Mouse (Mus musculus): ENCODE results near the gene Sult1a1. TPM values are rescaled to one million over a fixed set of nuclear protein-coding genes. Genes with fewer than 3 reads are reported as not detected.
A peak's percentile ranks its signal among the peaks of the same experiment; 100 is the strongest.

The Sult1a1 gene
- total and polyA plus RNA-seq, 2 experiments from 2014 or later = 17.5 to 18.4 TPM

DNA sequence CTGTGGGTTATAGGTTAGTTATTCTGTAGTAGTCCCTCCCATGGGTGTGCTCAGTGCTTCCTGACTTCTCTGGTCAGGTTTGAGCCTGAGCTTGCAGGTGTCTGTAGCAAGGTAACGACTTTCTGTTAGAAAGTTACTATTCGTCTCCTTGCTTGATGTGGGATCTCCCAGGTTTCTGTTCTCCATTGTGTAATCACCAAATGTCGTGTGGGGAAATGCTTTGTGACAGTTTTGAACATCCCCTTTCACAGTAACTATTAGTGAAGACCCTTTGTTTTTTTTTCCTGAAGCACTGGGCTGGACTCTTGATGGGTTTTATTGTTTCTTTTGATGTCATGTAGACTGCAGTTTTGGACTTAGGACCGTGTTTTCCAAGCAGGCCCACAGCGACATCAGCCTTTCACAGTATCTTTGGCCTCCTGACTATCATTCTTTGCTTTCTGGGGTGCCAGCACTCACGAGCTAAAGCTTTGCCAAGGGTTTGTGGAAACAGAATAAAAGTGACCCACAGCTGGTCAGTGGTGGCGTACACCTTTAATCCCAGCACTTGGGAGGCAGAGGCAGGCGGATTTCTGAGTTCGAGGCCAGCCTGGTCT is 8.6 kb downstream of the Sult1a1 start:
- no peak overlapping the region for H3K27ac ChIP-seq (ENCODE audit: low read depth, low read length)
- H3K36me3 ChIP-seq (ENCODE audit: insufficient read depth, low read length) = peaks cover 46% of the 10 kb centered on the region
- TF ChIP-seq CTCF (IDR thresholded peaks at IDR 0.05) = no peak
- 87% methylated on average over 9 of the region's 9 CpGs for WGBS
- no peak overlapping the region for H3K9ac ChIP-seq (replicated peaks; ENCODE audit: low read length, poor library complexity, severe bottlenecking)
- no peak overlapping the region for H3K4me3 ChIP-seq (ENCODE audit: low read depth, low read length)
- H3K4me1 ChIP-seq (ENCODE audit: insufficient read depth, low read length) = no peaks in the 10 kb centered on the region
- H3K4me2 ChIP-seq (ENCODE audit: low read depth, low read length, poor library complexity, severe bottlenecking) = no peak overlapping the region
- ATAC-seq (ENCODE audit: low FRiP score) = no peak
- H3K9me3 ChIP-seq (ENCODE audit: low read length) = no peaks in the 10 kb centered on the region
- no peaks in the 10 kb centered on the region for H3K27me3 ChIP-seq (ENCODE audit: insufficient read depth, low read length)
- no peak for DNase-seq (ENCODE audit: low spot score)

GRCm38 (mm10) chr7:126665269-126665668 is 11.0 kb downstream of the Sult1a1 start:
- ATAC-seq (ENCODE audit: low FRiP score) (no peak), DNase-seq (ENCODE audit: low spot score) (no peak)
- whole genome bisulfite sequencing = 96% methylated on average over 3 of the region's 3 CpGs
- Histone ChIP-seq H3K9me3 (ENCODE audit: low read length) (no peaks in the 10 kb centered on the region), H3K9ac (replicated peaks; ENCODE audit: low read length, poor library complexity, severe bottlenecking) (no peak overlapping the region), H3K36me3 (ENCODE audit: insufficient read depth, low read length) (peaks cover 25% of the 10 kb centered on the region), H3K4me1 (ENCODE audit: insufficient read depth, low read length) (no peaks in the 10 kb centered on the region), H3K27ac (ENCODE audit: low read depth, low read length) (no peak overlapping the region), H3K27me3 (ENCODE audit: insufficient read depth, low read length) (no peaks in the 10 kb centered on the region), H3K4me2 (ENCODE audit: low read depth, low read length, poor library complexity, severe bottlenecking) (no peak overlapping the region), H3K4me3 (ENCODE audit: low read depth, low read length) (no peak overlapping the region)
- TF ChIP-seq CTCF (IDR thresholded peaks at IDR 0.05) = no peak

DNA sequence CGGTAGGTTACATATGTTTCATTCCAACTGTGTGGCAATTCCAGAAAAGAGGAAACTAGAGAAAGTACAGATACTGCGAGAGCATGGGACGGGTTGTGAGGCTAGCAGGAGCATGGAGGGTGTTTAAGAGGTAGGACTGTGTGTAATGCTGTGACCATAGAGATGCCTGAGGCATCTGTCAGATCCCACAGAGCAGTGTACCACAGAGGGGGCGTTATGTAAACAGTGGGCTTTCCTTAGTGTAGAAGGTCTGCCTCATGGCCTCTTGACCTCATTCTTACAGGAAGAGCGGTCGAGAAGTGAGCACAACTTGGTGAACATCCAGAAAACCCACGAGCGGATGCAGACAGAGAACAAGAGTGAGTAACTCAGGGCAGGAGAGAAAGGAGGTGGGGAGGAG is 12.6 kb downstream of the Sult1a1 start:
- no peak overlapping the region for H3K4me2 ChIP-seq (ENCODE audit: low read depth, low read length, poor library complexity, severe bottlenecking)
- no peak for TF ChIP-seq CTCF (IDR thresholded peaks at IDR 0.05)
- peaks cover 24% of the 10 kb centered on the region for H3K36me3 ChIP-seq (ENCODE audit: insufficient read depth, low read length)
- ATAC-seq (ENCODE audit: low FRiP score) (no peak), DNase-seq (ENCODE audit: low spot score) (no peak)
- H3K27me3 ChIP-seq (ENCODE audit: insufficient read depth, low read length) = no peaks in the 10 kb centered on the region
- no peaks in the 10 kb centered on the region for H3K4me1 ChIP-seq (ENCODE audit: insufficient read depth, low read length)
- 86% methylated on average over 8 of the region's 8 CpGs for WGBS
- H3K4me3 ChIP-seq (ENCODE audit: low read depth, low read length) = no peak overlapping the region
- no peaks in the 10 kb centered on the region for H3K9me3 ChIP-seq (ENCODE audit: low read length)
- H3K9ac ChIP-seq (replicated peaks; ENCODE audit: low read length, poor library complexity, severe bottlenecking) = no peak overlapping the region
- H3K27ac ChIP-seq (ENCODE audit: low read depth, low read length) = no peak overlapping the region

DNA sequence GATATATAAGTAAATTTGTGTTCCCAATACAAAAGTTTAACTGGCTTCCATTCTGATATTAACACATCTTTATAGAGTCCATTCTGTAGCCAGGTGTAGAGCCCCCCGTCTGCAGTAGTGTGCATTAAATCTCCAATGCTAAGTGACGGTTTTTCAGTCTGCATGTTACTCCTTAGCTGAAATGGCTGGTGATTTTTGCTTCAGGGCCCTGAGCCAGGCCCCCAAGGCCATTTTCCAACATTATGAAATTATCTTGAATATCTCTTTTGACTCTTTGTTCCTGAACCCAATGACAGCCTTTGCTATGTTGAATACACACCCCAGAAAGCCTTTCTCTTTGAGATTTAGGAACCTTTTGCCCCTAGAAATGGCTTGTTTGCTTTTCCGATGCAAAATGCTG is 16.5 kb downstream of the Sult1a1 start:
- Histone ChIP-seq H3K27me3 (ENCODE audit: insufficient read depth, low read length) (no peaks in the 10 kb centered on the region), H3K9ac (replicated peaks; ENCODE audit: low read length, poor library complexity, severe bottlenecking) (no peak overlapping the region), H3K27ac (ENCODE audit: low read depth, low read length) (no peak overlapping the region), H3K36me3 (ENCODE audit: insufficient read depth, low read length) (peaks cover 6% of the 10 kb centered on the region), H3K4me3 (ENCODE audit: low read depth, low read length) (no peak overlapping the region), H3K4me1 (ENCODE audit: insufficient read depth, low read length) (no peaks in the 10 kb centered on the region), H3K9me3 (ENCODE audit: low read length) (no peaks in the 10 kb centered on the region), H3K4me2 (ENCODE audit: low read depth, low read length, poor library complexity, severe bottlenecking) (no peak overlapping the region)
- ATAC-seq (ENCODE audit: low FRiP score) (no peak), DNase-seq (ENCODE audit: low spot score) (no peak)
- 90% methylated on average over 3 of the region's 3 CpGs for WGBS
- no peak for TF ChIP-seq CTCF (IDR thresholded peaks at IDR 0.05)

DNA sequence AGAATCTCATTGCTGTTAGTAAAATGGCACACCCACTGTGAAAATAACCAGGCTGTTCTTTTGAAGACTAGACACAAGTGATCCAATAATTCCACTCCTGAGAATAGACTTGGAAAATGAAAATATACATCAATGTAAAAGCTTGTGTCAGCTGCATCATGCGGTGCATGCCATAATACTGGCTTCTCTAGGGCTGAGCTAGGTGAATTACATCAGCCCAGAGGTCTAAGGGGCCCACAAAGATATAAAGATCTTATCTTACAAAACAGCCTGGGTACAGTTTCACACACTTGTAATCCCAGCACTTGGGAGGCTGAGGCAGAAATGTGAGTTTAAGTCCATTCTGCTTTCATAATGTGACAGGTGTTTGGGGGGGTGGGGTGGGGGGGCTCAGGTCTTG is 18.7 kb downstream of the Sult1a1 start:
- no peak for TF ChIP-seq CTCF (IDR thresholded peaks at IDR 0.05)
- DNase-seq (ENCODE audit: low spot score) (peak; percentile 19), ATAC-seq (ENCODE audit: low FRiP score) (no peak)
- no peaks in the 10 kb centered on the region for H3K9me3 ChIP-seq (ENCODE audit: low read length)
- H3K4me3 ChIP-seq (ENCODE audit: low read depth, low read length) = no peak overlapping the region
- no peak overlapping the region for H3K9ac ChIP-seq (replicated peaks; ENCODE audit: low read length, poor library complexity, severe bottlenecking)
- no peaks in the 10 kb centered on the region for H3K4me1 ChIP-seq (ENCODE audit: insufficient read depth, low read length)
- WGBS = 89% methylated on average over 1 of the region's 1 CpGs
- no peaks in the 10 kb centered on the region; the same call in 1 of the 2 replicates for H3K36me3 ChIP-seq (ENCODE audit: insufficient read depth, low read length)
- H3K27ac ChIP-seq (ENCODE audit: low read depth, low read length) = no peak overlapping the region
- H3K27me3 ChIP-seq (ENCODE audit: insufficient read depth, low read length) = no peaks in the 10 kb centered on the region
- no peak overlapping the region for H3K4me2 ChIP-seq (ENCODE audit: low read depth, low read length, poor library complexity, severe bottlenecking)

DNA sequence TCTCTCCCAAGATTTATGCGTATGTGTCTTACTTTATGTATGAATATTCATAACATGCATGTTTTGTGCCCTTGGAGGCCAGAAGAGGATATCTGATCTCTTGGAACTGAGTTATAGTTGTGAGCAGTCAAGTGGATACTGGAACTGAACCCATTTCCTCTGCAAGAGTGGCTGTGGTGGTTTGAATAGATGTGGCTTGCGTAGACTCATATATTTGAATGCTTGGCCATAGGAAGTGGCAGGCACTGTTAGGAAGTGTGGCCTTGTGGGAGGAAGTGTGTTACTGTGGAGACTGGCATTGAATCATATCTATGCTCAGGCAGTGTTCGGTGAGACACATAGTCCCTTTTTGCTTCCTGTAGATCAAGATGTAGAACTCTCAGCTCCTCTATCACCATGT is 20.5 kb downstream of the Sult1a1 start:
- no peak for DNase-seq (ENCODE audit: low spot score)
- Histone ChIP-seq H3K4me2 (ENCODE audit: low read depth, low read length, poor library complexity, severe bottlenecking) (no peak overlapping the region), H3K27ac (ENCODE audit: low read depth, low read length) (no peak overlapping the region), H3K27me3 (ENCODE audit: insufficient read depth, low read length) (no peaks in the 10 kb centered on the region), H3K9me3 (ENCODE audit: low read length) (no peaks in the 10 kb centered on the region), H3K4me3 (ENCODE audit: low read depth, low read length) (no peak overlapping the region), H3K9ac (replicated peaks; ENCODE audit: low read length, poor library complexity, severe bottlenecking) (no peak overlapping the region), H3K4me1 (ENCODE audit: insufficient read depth, low read length) (no peaks in the 10 kb centered on the region), H3K36me3 (ENCODE audit: insufficient read depth, low read length) (no peaks in the 10 kb centered on the region)
- ATAC-seq (ENCODE audit: low FRiP score) = no peak
- TF ChIP-seq CTCF (IDR thresholded peaks at IDR 0.05) = no peak
- WGBS = 91% methylated on average over 3 of the region's 3 CpGs

Measured in midbrain, postnatal 0 days (tissue).